Mouse (Mus musculus): ENCODE data around the gene Gatc. TPM values are rescaled to one million over a fixed set of nuclear protein-coding genes. Genes with fewer than 3 reads are reported as not detected.
A peak's percentile ranks its signal among the peaks of the same experiment; 100 is the strongest.

The Gatc gene
- polyA plus RNA-seq, 1 experiment from 2014 or later, result 30.0 TPM

- peak within 1 kb of the TSS; percentile 74 for H3K4me2 ChIP-seq (replicated peaks)
- H3K27ac ChIP-seq, result peak within 1 kb of the TSS; percentile 96
- peak within 1 kb of the TSS; percentile 96 for H3K4me3 ChIP-seq
- peak within 1 kb of the TSS; percentile 84 for H3K9ac ChIP-seq
- no peaks in the 10 kb centered on the region for H3K27me3 ChIP-seq
- H3K4me1 ChIP-seq, result peaks cover 22% of the 10 kb centered on the region
- no peaks in the 10 kb centered on the region for H3K9me3 ChIP-seq
- under 1% methylated on average over 66 of the region's 66 CpGs for WGBS
- H3K36me3 ChIP-seq, result peaks cover 30% of the 10 kb centered on the region
- peak; percentile 98 for ATAC-seq (ENCODE audit: insufficient number of reproducible peaks, insufficient read depth, low FRiP score, low TSS enrichment)
Measured at GRCm38 (mm10) chr5:115300792-115301614, 40.0 kb downstream of the Gatc start, which contains the start of gene Dynll1. Gene Dynll1, minus strand, starts transcription at chr5:115300999.

GRCm38 (mm10) chr5:115300035-115300744 lies 40.8 kb downstream of the Gatc start:
- Histone ChIP-seq H3K4me3 (peak overlapping the region; percentile 96), H3K4me1 (peaks cover 22% of the 10 kb centered on the region), H3K36me3 (peaks cover 38% of the 10 kb centered on the region), H3K27me3 (no peaks in the 10 kb centered on the region), H3K27ac (peak overlapping the region; percentile 96), H3K9me3 (no peaks in the 10 kb centered on the region), H3K9ac (peak overlapping the region; percentile 84), H3K4me2 (replicated peaks) (peak overlapping the region; percentile 74)
- no peak for ATAC-seq (ENCODE audit: insufficient number of reproducible peaks, insufficient read depth, low FRiP score, low TSS enrichment)
- WGBS, result under 1% methylated on average over 46 of the region's 46 CpGs

- no peaks in the 10 kb centered on the region for H3K9me3 ChIP-seq
- no peak overlapping the region for H3K4me2 ChIP-seq (replicated peaks)
- H3K27ac ChIP-seq, result no peak overlapping the region
- H3K36me3 ChIP-seq, result peaks cover 59% of the 10 kb centered on the region
- H3K27me3 ChIP-seq, result no peaks in the 10 kb centered on the region
- no peak overlapping the region for H3K9ac ChIP-seq
- WGBS, result 88% methylated on average over 10 of the region's 10 CpGs
- H3K4me1 ChIP-seq, result peaks cover 17% of the 10 kb centered on the region
- no peak for ATAC-seq (ENCODE audit: insufficient number of reproducible peaks, insufficient read depth, low FRiP score, low TSS enrichment)
- H3K4me3 ChIP-seq, result no peak overlapping the region
Measured at GRCm38 (mm10) chr5:115296347-115296746, 44.6 kb downstream of the Gatc start.

GRCm38 (mm10) chr5:115294173-115294572 lies 46.8 kb downstream of the Gatc start:
- peaks cover 12% of the 10 kb centered on the region for H3K4me1 ChIP-seq
- no peak overlapping the region for H3K4me2 ChIP-seq (replicated peaks)
- no peak overlapping the region for H3K9ac ChIP-seq
- ATAC-seq (ENCODE audit: insufficient number of reproducible peaks, insufficient read depth, low FRiP score, low TSS enrichment), result no peak
- H3K27me3 ChIP-seq, result no peaks in the 10 kb centered on the region
- peaks cover 76% of the 10 kb centered on the region for H3K36me3 ChIP-seq
- no peak overlapping the region for H3K27ac ChIP-seq
- no peak overlapping the region for H3K4me3 ChIP-seq
- 92% methylated on average over 8 of the region's 8 CpGs for WGBS
- no peaks in the 10 kb centered on the region for H3K9me3 ChIP-seq

- ATAC-seq (ENCODE audit: insufficient number of reproducible peaks, insufficient read depth, low FRiP score, low TSS enrichment), result no peak
- H3K4me2 ChIP-seq (replicated peaks), result no peak overlapping the region
- no peak overlapping the region for H3K4me3 ChIP-seq
- WGBS, result 87% methylated on average over 3 of the region's 3 CpGs
- H3K27ac ChIP-seq, result no peak overlapping the region
- peaks cover 4% of the 10 kb centered on the region for H3K4me1 ChIP-seq
- no peaks in the 10 kb centered on the region for H3K27me3 ChIP-seq
- H3K9me3 ChIP-seq, result no peaks in the 10 kb centered on the region
- peaks cover 45% of the 10 kb centered on the region for H3K36me3 ChIP-seq
- H3K9ac ChIP-seq, result no peak overlapping the region
Measured at GRCm38 (mm10) chr5:115284735-115285134, 56.2 kb downstream of the Gatc start.

Other genes with a start within 250 kb of the Gatc start
- 31.3 and 34.4 TPM in 2 replicates for gene Gm10401, start 242.9 kb downstream of the Gatc start, polyA plus RNA-seq (2016; fragmentation: Nextera tagmentation; extraction: Ambion mirVana)
- gene Acads, start 221.8 kb downstream of the Gatc start, polyA plus RNA-seq (2016; fragmentation: Nextera tagmentation; extraction: Ambion mirVana), result 52.4 and 52.8 TPM in 2 replicates
- 56.0 and 56.3 TPM in 2 replicates for gene Unc119b, start 206.2 kb downstream of the Gatc start, polyA plus RNA-seq (2016; fragmentation: Nextera tagmentation; extraction: Ambion mirVana)
- 82.1 and 86.6 TPM in 2 replicates for gene Mlec, start 183.0 kb downstream of the Gatc start, polyA plus RNA-seq (2016; fragmentation: Nextera tagmentation; extraction: Ambion mirVana)
- gene Cabp1, start 146.8 kb downstream of the Gatc start, polyA plus RNA-seq (2016; fragmentation: Nextera tagmentation; extraction: Ambion mirVana), result 2.6 and 4.7 TPM in 2 replicates
- gene Pop5, start 105.3 kb downstream of the Gatc start, polyA plus RNA-seq (2016; fragmentation: Nextera tagmentation; extraction: Ambion mirVana), result 82.1 and 93.4 TPM in 2 replicates
- gene Rnf10, start 68.3 kb downstream of the Gatc start, polyA plus RNA-seq (2016; fragmentation: Nextera tagmentation; extraction: Ambion mirVana), result 184 and 187 TPM in 2 replicates
- 45.5 and 46.2 TPM in 2 replicates for gene Coq5, start 61.5 kb downstream of the Gatc start, polyA plus RNA-seq (2016; fragmentation: Nextera tagmentation; extraction: Ambion mirVana)
- 1,589 and 1,712 TPM in 2 replicates for gene Dynll1, start 40.2 kb downstream of the Gatc start, polyA plus RNA-seq (2016; fragmentation: Nextera tagmentation; extraction: Ambion mirVana)
- 418 and 420 TPM in 2 replicates for gene Srsf9, start 14.0 kb downstream of the Gatc start, polyA plus RNA-seq (2016; fragmentation: Nextera tagmentation; extraction: Ambion mirVana)
- gene Triap1, start within 50 bp of the Gatc start, polyA plus RNA-seq (2016; fragmentation: Nextera tagmentation; extraction: Ambion mirVana), result 55.5 and 56.7 TPM in 2 replicates
- gene Cox6a1, start 7.8 kb upstream of the Gatc start, polyA plus RNA-seq (2016; fragmentation: Nextera tagmentation; extraction: Ambion mirVana), result 652 and 721 TPM in 2 replicates
- 38.7 and 40.2 TPM in 2 replicates for gene Msi1, start 88.4 kb upstream of the Gatc start, polyA plus RNA-seq (2016; fragmentation: Nextera tagmentation; extraction: Ambion mirVana)
- not detected in 2 replicates for gene Pla2g1b, start 125.1 kb upstream of the Gatc start, polyA plus RNA-seq (2016; fragmentation: Nextera tagmentation; extraction: Ambion mirVana)
- 23.2 and 25.9 TPM in 2 replicates for gene Sirt4, start 143.5 kb upstream of the Gatc start, polyA plus RNA-seq (2016; fragmentation: Nextera tagmentation; extraction: Ambion mirVana)
- 46.8 and 47.1 TPM in 2 replicates for gene Pxn, start 165.5 kb upstream of the Gatc start, polyA plus RNA-seq (2016; fragmentation: Nextera tagmentation; extraction: Ambion mirVana)
- 1,232 and 1,233 TPM in 2 replicates for gene Rplp0, start 218.3 kb upstream of the Gatc start, polyA plus RNA-seq (2016; fragmentation: Nextera tagmentation; extraction: Ambion mirVana)
- gene Gcn1l1, start 224.1 kb upstream of the Gatc start, polyA plus RNA-seq (2016; fragmentation: Nextera tagmentation; extraction: Ambion mirVana), result 56.1 and 57.9 TPM in 2 replicates

All from embryonic facial prominence, embryonic 12.5 days (tissue).